Mouse (Mus musculus): ENCODE results near the gene Slc12a4.

Slc12a4 gene

GRCm38 (mm10) chr8:105933762-105934161 is 32.1 kb downstream of the Slc12a4 start, which contains the start of gene Ctrl:
TSS of gene Ctrl (minus strand) at chr8:105933862.
- in situ Hi-C loops (cut with MboI) = loop anchor here (25.0 kb wide), 1 partner anchor 221 kb away; the partner anchor contains the start of genes 4933405L10Rik, Acd, Enkd1 and Pard6a

GRCm38 (mm10) chr8:105932525-105932924 is 33.4 kb downstream of the Slc12a4 start:
- in situ Hi-C loops (cut with MboI) = loop anchor here (25.0 kb wide), 1 partner anchor 220 kb away; the partner anchor contains the start of genes 4933405L10Rik, Acd, Enkd1 and Pard6a

- in situ Hi-C loops (cut with MboI) = loop anchor here (25.0 kb wide), 1 partner anchor 219 kb away; the partner anchor contains the start of genes 4933405L10Rik, Acd, Enkd1 and Pard6a
Measured at GRCm38 (mm10) chr8:105931271-105931670, 34.6 kb downstream of the Slc12a4 start.

GRCm38 (mm10) chr8:105930602-105931001 is 35.3 kb downstream of the Slc12a4 start:
- in situ Hi-C loops (cut with MboI) = loop anchor here (25.0 kb wide), 1 partner anchor 218 kb away; the partner anchor contains the start of genes 4933405L10Rik, Acd, Enkd1 and Pard6a

GRCm38 (mm10) chr8:105925123-105925522 is 40.8 kb downstream of the Slc12a4 start:
- in situ Hi-C loops (cut with MboI) = loop anchor here (25.0 kb wide), 1 partner anchor 213 kb away; the partner anchor contains the start of genes 4933405L10Rik, Acd, Enkd1 and Pard6a

GRCm38 (mm10) chr8:105919390-105919789 is 46.5 kb downstream of the Slc12a4 start:
- in situ Hi-C loops (cut with MboI) = no loop called here

- in situ Hi-C loops (cut with MboI) = no loop called here
Measured at GRCm38 (mm10) chr8:105900941-105901616, 64.8 kb downstream of the Slc12a4 start.

GRCm38 (mm10) chr8:105900180-105900940 is 65.5 kb downstream of the Slc12a4 start, which contains the start of gene Pskh1:
TSS of gene Pskh1 (plus strand) at chr8:105900441.
- in situ Hi-C loops (cut with MboI) = no loop called here

GRCm38 (mm10) chr8:105897801-105898480 is 68.0 kb downstream of the Slc12a4 start:
- in situ Hi-C loops (cut with MboI) = no loop called here
